Mouse (Mus musculus) liver, adult 2 months (tissue): ENCODE results near the gene Clec16a.

Source experiments
- CTCF ChIP-seq: fragments of 200-500 bp; IDR thresholded peaks from 2 replicates; pipeline ENCODE4 v1.5.1; 2011; ENCODE audit warnings: low read depth, low read length, control low read depth
- POLR2A ChIP-seq: fragments of 200-500 bp; IDR thresholded peaks from 2 replicates; pipeline ENCODE4 v1.6.1; 2011; ENCODE audit warnings: low read length, control low read depth; ENCODE audit not compliant: insufficient read depth; ENCODE audit errors: extremely low read depth

DNA sequence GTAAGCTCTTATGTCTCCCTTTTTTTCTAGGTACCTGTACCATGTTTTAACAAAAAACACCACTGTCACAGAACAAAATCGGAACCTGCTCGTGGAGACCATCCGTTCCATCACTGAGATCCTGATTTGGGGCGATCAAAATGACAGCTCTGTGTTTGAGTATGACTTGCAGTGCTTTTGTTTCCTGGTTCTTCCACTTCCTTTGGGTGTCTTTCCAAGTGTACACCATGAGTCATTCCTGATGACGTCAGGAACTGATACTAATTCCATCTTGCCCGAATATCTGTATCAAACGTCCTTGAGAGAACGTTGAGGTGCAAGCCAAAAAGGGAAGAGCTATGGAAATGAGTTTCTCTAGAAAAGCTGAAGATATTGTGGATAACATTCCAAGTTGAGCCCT, 14.9 kb downstream of the Clec16a start:
- TF ChIP-seq POLR2A: no peak
- TF ChIP-seq CTCF: no peak
